Mouse (Mus musculus) liver, embryonic 13.5 days (tissue): Measurements from ENCODE around the gene Gm26992. TPM values are rescaled to one million over a fixed set of nuclear protein-coding genes. Genes with fewer than 3 reads are reported as not detected.
A peak's percentile ranks its signal among the peaks of the same experiment; 100 is the strongest.

Experiments
- ATAC-seq: fragments of 200-750 bp; cut with Nextera tagmentation; 2 replicates; pipeline ENCODE4 v1.8.0; 2017; ENCODE audit warnings: low read depth, mild to moderate bottlenecking, moderate number of reproducible peaks, moderate library complexity
- DNase-seq: peaks from one replicate; pipeline ENCODE4 v3.0.0; 2022
- H3K27ac ChIP-seq: fragments of 300-500 bp; sonication (generic); 2 replicates; pipeline ENCODE4 v1.5.1; 2015; ENCODE audit warnings: moderate library complexity, mild to moderate bottlenecking, inconsistent platforms
- H3K27me3 ChIP-seq: fragments of 300-500 bp; sonication (generic); 2 replicates; pipeline ENCODE4 v1.6.1; 2015; ENCODE audit warnings: mild to moderate bottlenecking, inconsistent platforms
- H3K36me3 ChIP-seq: fragments of 300-500 bp; sonication (generic); 2 replicates; pipeline ENCODE4 v1.6.1; 2015; ENCODE audit warnings: mild to moderate bottlenecking, inconsistent platforms
- H3K4me1 ChIP-seq: fragments of 300-500 bp; sonication (generic); replicated peaks from 2 replicates; pipeline ENCODE4 v1.6.1; 2015; ENCODE audit warnings: inconsistent platforms
- H3K4me2 ChIP-seq: fragments of 300-500 bp; sonication (generic); 2 replicates; pipeline ENCODE4 v1.6.1; 2015; ENCODE audit warnings: inconsistent platforms, mild to moderate bottlenecking, moderate library complexity
- H3K4me3 ChIP-seq: fragments of 300-500 bp; sonication (generic); replicated peaks from 2 replicates; pipeline ENCODE4 v1.5.1; 2015; ENCODE audit warnings: mild to moderate bottlenecking, inconsistent platforms
- H3K9ac ChIP-seq: fragments of 300-500 bp; sonication (generic); 2 replicates; pipeline ENCODE4 v1.6.1; 2015; ENCODE audit warnings: mild to moderate bottlenecking, inconsistent platforms
- H3K9me3 ChIP-seq: fragments of 300-500 bp; sonication (generic); replicated peaks from 2 replicates; pipeline ENCODE4 v1.6.1; 2016; ENCODE audit warnings: inconsistent platforms
- WGBS: fragments of 180-500 bp; shearing (Covaris S2); methylation state at CpG from one replicate; pipeline ENCODE4 v1.1.7; 2015; ENCODE audit not compliant: insufficient replicate concordance; 5-methylcytosine and 5-hydroxymethylcytosine counted together
- polyA plus RNA-seq: library from polyadenylated mRNA; unstranded; fragments of >200 nt; fragmentation: Nextera tagmentation; extraction: Ambion mirVana; gene quantifications from 2 replicates; pipeline ENCODE4 v1.2.1, GENCODE M21; 2015

Gm26992 gene
- polyA plus RNA-seq, 1 experiment from 2014 or later = not detected

- 0 out of 2 replicates have a peak, but pooled peaks cover 5% of the 10 kb centered on the region for H3K36me3 ChIP-seq
- peak overlapping the region; percentile 56 for H3K4me2 ChIP-seq
- no peak for ATAC-seq
- H3K27me3 ChIP-seq = no peaks in the 10 kb centered on the region
- H3K4me1 ChIP-seq = peaks cover 5% of the 10 kb centered on the region; the same call in 1 of the 2 replicates
- WGBS = 19% methylated on average over 2 of the region's 2 CpGs
- H3K9me3 ChIP-seq = no peaks in the 10 kb centered on the region
- no peak overlapping the region for H3K27ac ChIP-seq
- no peak overlapping the region; the same call in 1 of the 2 replicates for H3K9ac ChIP-seq
- H3K4me3 ChIP-seq = peak overlapping the region; percentile 63
- DNase-seq = peak; percentile 16
These were observed 62.2 kb downstream of the Gm26992 start for GRCm38 (mm10) chrX:103484050-103484449.

DNA sequence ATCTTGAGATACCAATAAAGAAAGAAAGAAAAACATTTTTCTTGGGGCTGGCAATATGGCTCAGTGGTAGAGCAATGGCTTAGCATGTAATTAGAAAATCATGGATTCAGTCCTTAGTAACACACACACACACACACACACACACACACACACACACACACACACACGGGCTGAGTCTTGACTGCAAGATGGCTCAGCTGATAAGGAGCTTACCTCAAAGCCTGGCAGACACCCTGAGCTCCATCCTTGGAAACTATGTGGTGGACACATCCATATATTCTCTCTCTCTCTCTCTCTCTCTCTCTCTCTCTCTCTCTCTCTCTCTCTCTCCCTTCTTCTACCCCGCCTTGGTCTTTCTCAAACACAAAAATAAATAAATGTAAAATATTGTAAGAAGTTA lies 69.0 kb downstream of the Gm26992 start:
- H3K27me3 ChIP-seq = no peaks in the 10 kb centered on the region
- H3K4me3 ChIP-seq = no peak overlapping the region
- ATAC-seq = no peak
- no peaks in the 10 kb centered on the region for H3K36me3 ChIP-seq
- peaks cover 35% of the 10 kb centered on the region for H3K4me1 ChIP-seq
- no peak overlapping the region for H3K9ac ChIP-seq
- DNase-seq = peak; percentile 18
- H3K4me2 ChIP-seq = no peak overlapping the region
- H3K27ac ChIP-seq = no peak overlapping the region
- no peaks in the 10 kb centered on the region for H3K9me3 ChIP-seq
- WGBS = 45% methylated on average over 2 of the region's 2 CpGs

DNA sequence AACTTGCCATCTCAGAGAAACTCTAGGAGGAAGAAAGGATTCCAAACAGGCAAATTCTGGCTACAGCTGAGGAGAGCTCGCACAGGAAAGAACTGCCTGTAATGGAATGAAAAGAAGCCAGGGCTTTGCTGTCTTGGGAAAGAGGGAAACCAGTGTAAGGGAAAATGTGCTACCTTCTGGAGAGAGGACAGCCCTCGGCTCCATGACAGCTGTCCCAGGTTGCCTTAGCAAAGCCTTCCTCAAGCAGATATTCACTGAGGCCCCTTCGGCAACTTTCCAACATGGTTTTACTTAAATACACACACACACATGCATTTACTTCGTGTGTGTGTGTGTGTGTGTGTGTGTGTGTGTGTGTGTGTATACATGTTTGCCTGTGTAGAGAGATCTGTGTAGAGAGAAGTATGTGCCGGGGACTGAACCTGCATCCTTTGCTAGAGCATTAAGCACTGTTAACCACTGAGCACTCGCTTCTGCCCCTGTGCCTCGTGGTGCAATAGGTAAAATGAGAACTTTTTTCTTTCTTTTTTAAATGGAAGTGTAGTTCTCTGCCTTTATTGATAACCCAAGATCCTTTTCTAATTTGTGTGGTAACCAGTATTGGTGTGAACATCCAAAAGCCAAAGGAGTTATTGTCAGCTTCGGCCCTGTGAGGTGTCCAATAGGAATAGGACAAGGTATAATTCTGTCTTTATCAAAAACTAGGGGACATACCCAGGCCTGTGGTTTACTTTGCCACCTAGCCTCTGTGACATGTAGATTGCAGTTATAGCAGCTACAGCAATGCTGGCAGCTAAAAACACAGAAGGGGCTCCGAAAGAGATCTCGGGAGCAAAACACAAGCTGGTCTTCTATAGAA lies 70.8 kb downstream of the Gm26992 start:
- 43% methylated on average over 10 of the region's 10 CpGs for WGBS
- H3K9ac ChIP-seq = peak overlapping the region; percentile 85
- H3K36me3 ChIP-seq = peaks cover 10% of the 10 kb centered on the region
- H3K4me3 ChIP-seq = peak overlapping the region; percentile 73
- H3K9me3 ChIP-seq = no peaks in the 10 kb centered on the region
- peak overlapping the region; percentile 72 for H3K4me2 ChIP-seq
- ATAC-seq (peak; percentile 64), DNase-seq (no peak)
- H3K27me3 ChIP-seq = no peaks in the 10 kb centered on the region
- H3K27ac ChIP-seq = peak overlapping the region; percentile 84
- H3K4me1 ChIP-seq = peaks cover 36% of the 10 kb centered on the region

GRCm38 (mm10) chrX:103493351-103494173 lies 71.8 kb downstream of the Gm26992 start:
- Histone ChIP-seq H3K4me2 (peak overlapping the region; percentile 72), H3K4me1 (peaks cover 36% of the 10 kb centered on the region), H3K27me3 (no peaks in the 10 kb centered on the region), H3K9me3 (no peaks in the 10 kb centered on the region), H3K36me3 (peaks cover 14% of the 10 kb centered on the region), H3K9ac (peak overlapping the region; percentile 85), H3K27ac (peak overlapping the region; percentile 84), H3K4me3 (peak overlapping the region; percentile 73)
- peak; percentile 95 for ATAC-seq
- WGBS = under 1% methylated on average over 51 of the region's 55 CpGs
- DNase-seq = peak; percentile 44

DNA sequence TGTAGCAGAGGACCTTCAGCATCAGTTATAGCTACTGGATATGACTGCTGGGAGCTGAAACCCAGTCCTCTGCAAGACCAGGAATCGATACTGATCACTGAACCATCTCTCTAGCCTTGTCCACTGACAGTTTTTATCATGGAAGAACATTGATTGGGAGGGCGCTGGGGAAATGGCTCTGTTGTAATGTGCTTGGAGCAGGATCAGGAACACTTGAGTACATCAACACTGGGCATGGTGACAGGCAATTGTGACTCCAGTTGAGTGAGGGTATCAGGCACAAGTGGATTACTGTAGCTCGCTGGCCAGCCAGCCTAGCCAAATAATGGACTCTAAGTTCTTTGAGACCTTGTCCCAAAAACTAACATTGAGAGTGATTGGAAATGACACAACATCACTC lies 77.6 kb downstream of the Gm26992 start:
- no peak overlapping the region for H3K4me3 ChIP-seq
- peaks cover 40% of the 10 kb centered on the region for H3K36me3 ChIP-seq
- H3K9me3 ChIP-seq = no peaks in the 10 kb centered on the region
- no peaks in the 10 kb centered on the region for H3K27me3 ChIP-seq
- no peak overlapping the region for H3K27ac ChIP-seq
- ATAC-seq = no peak
- no peak for DNase-seq
- H3K4me2 ChIP-seq = no peak overlapping the region
- 80% methylated on average over 3 of the region's 3 CpGs for WGBS
- H3K4me1 ChIP-seq = peaks cover 14% of the 10 kb centered on the region
- H3K9ac ChIP-seq = no peak overlapping the region

GRCm38 (mm10) chrX:103500137-103500536 lies 78.3 kb downstream of the Gm26992 start:
- ATAC-seq = no peak
- H3K36me3 ChIP-seq = peaks cover 40% of the 10 kb centered on the region
- no peak overlapping the region for H3K27ac ChIP-seq

DNA sequence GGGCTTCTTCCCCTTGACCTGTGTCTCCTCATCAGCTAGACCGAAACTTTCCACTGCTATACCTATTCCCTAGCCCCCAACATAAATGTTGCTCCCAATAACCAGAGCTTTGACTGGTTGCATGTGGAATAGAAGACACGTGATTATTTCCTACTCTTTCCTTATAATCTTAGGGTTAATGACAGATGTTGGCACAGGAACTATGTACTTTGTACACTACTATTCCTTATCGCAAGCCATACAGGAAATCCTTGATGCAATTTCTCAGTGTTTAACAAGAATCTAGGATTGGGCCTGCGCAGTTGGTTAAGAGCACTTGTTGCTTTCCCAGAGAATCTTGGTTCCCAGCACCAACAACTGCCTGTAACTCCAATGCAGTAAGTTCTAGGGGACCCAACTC lies 86.4 kb downstream of the Gm26992 start:
- no peak for ATAC-seq

More at GRCm38 (mm10) chrX:103500137-103500536, 78.3 kb downstream of the Gm26992 start:
- Histone ChIP-seq H3K4me1 (peaks cover 9% of the 10 kb centered on the region), H3K9me3 (no peaks in the 10 kb centered on the region), H3K4me2 (no peak overlapping the region), H3K9ac (no peak overlapping the region), H3K4me3 (no peak overlapping the region), H3K27me3 (no peaks in the 10 kb centered on the region)
- no peak for DNase-seq
- 88% methylated on average over 2 of the region's 2 CpGs for WGBS

DNA sequence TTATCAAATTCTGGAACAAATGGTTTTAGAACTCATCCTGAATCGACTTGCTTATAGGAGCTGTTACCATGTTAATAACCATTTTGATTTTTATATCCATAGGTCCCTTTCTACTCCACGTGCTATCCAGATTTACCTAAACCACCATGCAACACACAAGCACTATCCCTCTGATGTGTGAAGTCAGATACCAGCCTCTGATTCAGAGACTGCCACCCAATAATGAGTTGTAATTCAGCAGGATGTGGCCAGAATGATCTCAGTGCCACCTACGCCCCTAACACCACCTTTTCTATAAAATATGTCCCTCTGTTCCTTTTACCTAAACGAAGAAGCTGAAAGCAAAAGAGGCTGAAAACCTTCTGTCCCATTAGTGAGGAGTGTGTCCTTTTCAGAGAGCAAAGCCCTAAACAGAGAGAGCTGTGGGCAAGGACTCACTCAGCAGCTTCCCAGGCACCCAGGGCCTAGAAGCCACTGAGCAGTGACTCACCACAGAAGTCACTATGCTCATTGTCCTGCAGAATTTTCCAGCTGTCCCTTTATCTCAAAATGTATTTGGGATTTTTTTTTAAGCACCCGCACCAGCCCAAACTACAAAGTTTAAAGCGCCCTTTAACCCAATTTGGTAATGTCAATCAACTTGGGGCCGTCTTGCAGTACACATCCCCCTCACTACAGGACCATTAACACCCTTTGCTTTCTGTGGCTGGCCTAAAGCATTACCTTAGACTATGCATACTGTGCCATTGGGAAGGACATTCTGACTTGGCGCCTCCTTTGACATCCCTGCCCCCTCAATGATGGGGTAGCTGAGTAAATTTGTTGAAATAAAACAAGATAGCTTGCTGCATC lies 87.6 kb downstream of the Gm26992 start:
- no peak overlapping the region for H3K9ac ChIP-seq
- ATAC-seq (no peak), DNase-seq (no peak)
- no peaks in the 10 kb centered on the region for H3K9me3 ChIP-seq
- H3K27me3 ChIP-seq = no peaks in the 10 kb centered on the region
- H3K4me3 ChIP-seq = no peak overlapping the region
- 0 out of 2 replicates have a peak, but pooled peaks cover 3% of the 10 kb centered on the region for H3K4me1 ChIP-seq
- no peak overlapping the region for H3K27ac ChIP-seq
- 80% methylated on average over 8 of the region's 8 CpGs for WGBS
- no peak overlapping the region for H3K4me2 ChIP-seq
- peaks cover 15% of the 10 kb centered on the region; the same call in 1 of the 2 replicates for H3K36me3 ChIP-seq

More for the DNA sequence above, 86.4 kb downstream of the Gm26992 start:
- Histone ChIP-seq H3K36me3 (peaks cover 15% of the 10 kb centered on the region; the same call in 1 of the 2 replicates), H3K9me3 (no peaks in the 10 kb centered on the region), H3K9ac (no peak overlapping the region), H3K4me2 (no peak overlapping the region), H3K4me3 (no peak overlapping the region), H3K27ac (no peak overlapping the region), H3K4me1 (no peaks in the 10 kb centered on the region), H3K27me3 (no peaks in the 10 kb centered on the region)
- no peak for DNase-seq
- 88% methylated on average over 4 of the region's 4 CpGs for WGBS

GRCm38 (mm10) chrX:103514782-103515181 lies 93.0 kb downstream of the Gm26992 start:
- DNase-seq = no peak
- Histone ChIP-seq H3K4me1 (peaks cover 16% of the 10 kb centered on the region), H3K9me3 (no peaks in the 10 kb centered on the region), H3K27me3 (no peaks in the 10 kb centered on the region), H3K36me3 (no peaks in the 10 kb centered on the region), H3K9ac (no peak overlapping the region), H3K4me3 (no peak overlapping the region), H3K27ac (no peak overlapping the region), H3K4me2 (no peak overlapping the region)
- WGBS = 56% methylated on average over 4 of the region's 4 CpGs
- peak; percentile 54; the same call in 1 of the 2 replicates for ATAC-seq

DNA sequence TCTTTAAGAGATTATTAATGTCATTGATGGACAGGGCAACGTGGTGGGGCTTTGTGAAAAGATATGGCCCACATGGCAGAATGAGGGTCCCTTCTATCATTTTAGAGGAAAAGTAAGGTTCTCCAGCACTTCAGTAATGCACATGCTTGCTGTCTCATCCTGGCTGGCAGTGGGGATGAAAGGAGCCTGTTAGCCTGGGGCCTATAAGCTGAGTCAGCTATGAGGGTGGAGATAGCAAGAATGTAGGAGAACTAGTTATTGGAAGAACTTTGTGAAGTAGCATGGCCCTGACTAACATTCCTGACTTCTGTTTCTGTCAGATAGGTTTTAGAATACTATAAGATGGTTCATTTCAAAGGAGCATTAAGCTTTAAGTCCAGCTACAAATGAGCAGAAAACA lies 93.5 kb downstream of the Gm26992 start:
- no peak overlapping the region for H3K9ac ChIP-seq
- DNase-seq = no peak
- H3K4me2 ChIP-seq = no peak overlapping the region
- H3K27ac ChIP-seq = no peak overlapping the region; the same call in 1 of the 2 replicates
- no peaks in the 10 kb centered on the region for H3K9me3 ChIP-seq
- peak; percentile 34; the same call in 1 of the 2 replicates for ATAC-seq
- 65% methylated on average over 1 of the region's 1 CpGs for WGBS
- peaks cover 17% of the 10 kb centered on the region for H3K4me1 ChIP-seq
- no peak overlapping the region for H3K4me3 ChIP-seq
- H3K27me3 ChIP-seq = no peaks in the 10 kb centered on the region
- no peaks in the 10 kb centered on the region for H3K36me3 ChIP-seq
